Mouse (Mus musculus): ENCODE results near the gene Gbgt1.

DNA sequence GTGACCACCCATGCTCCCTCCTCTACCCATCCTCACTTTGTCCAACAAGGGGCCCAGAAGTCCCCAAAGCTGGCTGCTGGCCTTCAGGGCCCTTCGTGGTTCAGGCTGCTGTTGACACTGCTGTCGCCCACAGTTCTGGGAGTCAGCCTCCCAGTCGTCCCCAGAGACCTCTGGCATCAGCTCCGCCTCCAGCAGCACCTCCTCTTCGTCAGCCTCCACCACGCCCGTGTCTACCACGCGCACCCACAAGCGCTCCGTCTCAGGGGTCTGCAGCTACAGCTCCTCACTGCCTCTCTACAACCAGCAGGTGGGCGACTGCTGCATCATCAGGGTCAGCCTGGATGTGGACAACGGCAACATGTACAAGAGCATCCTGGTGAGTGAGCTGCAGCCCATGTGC lies 52.5 kb downstream of the Gbgt1 start:
- TF ChIP-seq CTCF (IDR thresholded peaks at IDR 0.05; ENCODE audit: extremely low read depth, insufficient read length, insufficient replicate concordance, low read depth, low read length) (no peak), POLR2A (IDR thresholded peaks at IDR 0.05; ENCODE audit: low read depth, low read length) (no peak)

Measured in small intestine, adult 2 months (tissue).